Mouse (Mus musculus) neural tube, embryonic 15.5 days (tissue): Measurements from ENCODE around the gene Smg6. TPM values are rescaled to one million over a fixed set of nuclear protein-coding genes. Genes with fewer than 3 reads are reported as not detected.

Experiments
- ATAC-seq: fragments of 200-750 bp; cut with Nextera tagmentation; 2 replicates; pipeline ENCODE4 v1.8.0; 2017; ENCODE audit warnings: mild to moderate bottlenecking, moderate TSS enrichment, moderate library complexity; ENCODE audit not compliant: low FRiP score
- H3K27ac ChIP-seq: fragments of 300-500 bp; sonication (generic); replicated peaks from 2 replicates; pipeline ENCODE4 v1.5.1; 2015; ENCODE audit warnings: mild to moderate bottlenecking, inconsistent platforms
- H3K27me3 ChIP-seq: fragments of 300-500 bp; sonication (generic); replicated peaks from 2 replicates; pipeline ENCODE4 v1.6.1; 2015; ENCODE audit warnings: inconsistent platforms
- H3K36me3 ChIP-seq: fragments of 300-500 bp; sonication (generic); 2 replicates; pipeline ENCODE4 v1.6.1; 2015; ENCODE audit warnings: inconsistent platforms
- H3K4me1 ChIP-seq: fragments of 300-500 bp; sonication (generic); 2 replicates; pipeline ENCODE4 v1.6.1; 2015; ENCODE audit warnings: inconsistent platforms
- H3K4me2 ChIP-seq: fragments of 300-500 bp; sonication (generic); 2 replicates; pipeline ENCODE4 v1.6.1; 2015; ENCODE audit warnings: inconsistent platforms, mild to moderate bottlenecking, moderate library complexity
- H3K4me3 ChIP-seq: fragments of 300-500 bp; sonication (generic); replicated peaks from 2 replicates; pipeline ENCODE4 v1.5.1; 2015; ENCODE audit warnings: mild to moderate bottlenecking, inconsistent platforms
- H3K9ac ChIP-seq: fragments of 300-500 bp; sonication (generic); replicated peaks from 2 replicates; pipeline ENCODE4 v1.6.1; 2015; ENCODE audit warnings: mild to moderate bottlenecking, inconsistent platforms
- H3K9me3 ChIP-seq: fragments of 300-500 bp; sonication (generic); replicated peaks from 2 replicates; pipeline ENCODE4 v1.6.1; 2016; ENCODE audit warnings: inconsistent platforms
- WGBS: fragments of 180-500 bp; shearing (Covaris S2); methylation state at CpG from one replicate; pipeline ENCODE4 v1.1.7; 2015; ENCODE audit warnings: mixed read lengths; 5-methylcytosine and 5-hydroxymethylcytosine counted together
- polyA plus RNA-seq: library from polyadenylated mRNA; unstranded; fragments of >200 nt; fragmentation: Nextera tagmentation; extraction: Ambion mirVana; gene quantifications from 2 replicates; pipeline ENCODE4 v1.2.1, GENCODE M21; 2015

Smg6 gene
- polyA plus RNA-seq, 1 experiment from 2014 or later = 13.3 TPM

DNA sequence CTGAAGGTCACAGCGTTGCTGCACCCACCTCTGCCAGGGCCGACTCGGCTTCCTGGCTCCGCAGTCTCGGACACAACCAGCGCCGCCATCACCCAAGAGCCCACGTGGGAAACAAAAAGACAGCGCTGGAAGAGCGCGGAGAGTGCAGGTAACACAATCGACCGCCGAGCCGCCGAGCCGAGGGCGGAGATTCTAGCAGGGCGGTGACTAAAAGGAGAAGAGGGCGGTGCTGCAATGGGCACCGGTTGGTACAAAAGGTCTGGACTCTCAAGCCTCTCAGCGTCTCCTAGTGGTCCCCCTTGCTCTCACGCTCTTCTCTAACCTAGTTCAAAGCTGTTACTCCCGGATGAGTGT, 264.7 kb downstream of the Smg6 start:
- Histone ChIP-seq H3K4me2 (peak overlapping the region; percentile 88), H3K9me3 (no peaks in the 10 kb centered on the region), H3K27me3 (peaks cover 33% of the 10 kb centered on the region), H3K4me1 (peaks cover 56% of the 10 kb centered on the region), H3K9ac (peak overlapping the region; percentile 73), H3K4me3 (peak overlapping the region; percentile 81), H3K27ac (0 out of 2 replicates have a peak overlapping the region, but pooled peaks have one; percentile 24), H3K36me3 (no peaks in the 10 kb centered on the region)
- WGBS = under 1% methylated on average over 24 of the region's 24 CpGs
- ATAC-seq = peak; percentile 84

DNA sequence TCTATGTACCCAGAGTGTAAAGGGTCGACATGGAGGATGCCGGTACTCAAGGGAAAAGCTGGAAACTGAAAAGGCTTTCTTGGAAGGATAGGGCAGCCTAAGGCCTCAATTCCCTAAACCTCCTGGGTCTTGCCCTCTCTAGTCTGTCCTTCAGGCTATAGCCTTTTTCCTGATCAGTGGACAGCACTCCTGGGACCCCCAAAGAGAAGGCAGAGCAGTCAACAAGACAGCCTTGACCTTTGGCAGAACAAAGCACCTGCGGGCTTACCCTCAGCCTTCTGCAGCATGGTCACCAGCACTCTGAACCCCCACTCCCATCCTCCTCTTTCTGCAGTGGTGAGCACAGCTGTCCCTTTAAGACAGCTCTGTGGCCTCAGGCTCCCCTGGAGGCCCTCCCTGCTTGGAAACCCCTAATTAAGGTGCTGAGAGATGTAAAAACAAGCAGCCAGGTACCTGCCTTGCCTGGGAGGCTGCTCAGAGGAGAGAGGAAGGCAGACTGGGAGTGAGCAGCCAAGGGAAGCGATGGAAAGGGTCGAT, 265.4 kb downstream of the Smg6 start, which contains the start of gene Dph1:
Gene Dph1 (minus strand): TSS at position 337 of the 537 bp plus-strand sequence.
- Histone ChIP-seq H3K4me3 (peak within 1 kb of the TSS; percentile 81), H3K4me2 (peak within 1 kb of the TSS; percentile 88), H3K27ac (0 out of 2 replicates have a peak within 1 kb of the TSS, but pooled peaks have one; percentile 24), H3K36me3 (no peaks in the 10 kb centered on the region), H3K9ac (peak within 1 kb of the TSS; percentile 73), H3K9me3 (no peaks in the 10 kb centered on the region), H3K27me3 (peaks cover 35% of the 10 kb centered on the region), H3K4me1 (peaks cover 61% of the 10 kb centered on the region)
- 55% methylated on average over 5 of the region's 5 CpGs for WGBS
- no peak for ATAC-seq

DNA sequence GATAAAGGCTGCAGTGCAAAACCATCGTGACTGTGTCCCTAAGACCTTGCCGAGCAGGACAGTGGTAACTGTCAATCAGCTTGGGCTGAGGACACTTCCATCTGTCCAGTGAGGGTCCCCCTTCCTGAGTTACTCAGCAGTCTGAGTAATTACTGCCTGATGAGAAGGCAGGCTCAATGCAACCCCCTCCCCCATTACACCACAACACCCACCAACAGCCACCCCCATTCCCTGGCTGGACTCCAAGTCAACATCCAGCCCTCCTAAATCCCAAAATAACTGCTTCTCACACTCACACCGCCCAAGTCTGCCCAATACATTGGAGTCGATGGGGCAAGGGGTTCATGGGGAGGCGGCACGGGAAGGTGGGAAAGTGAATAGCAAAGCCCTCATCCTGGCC, 266.2 kb downstream of the Smg6 start:
- no peaks in the 10 kb centered on the region for H3K9me3 ChIP-seq
- peaks cover 42% of the 10 kb centered on the region for H3K27me3 ChIP-seq

DNA sequence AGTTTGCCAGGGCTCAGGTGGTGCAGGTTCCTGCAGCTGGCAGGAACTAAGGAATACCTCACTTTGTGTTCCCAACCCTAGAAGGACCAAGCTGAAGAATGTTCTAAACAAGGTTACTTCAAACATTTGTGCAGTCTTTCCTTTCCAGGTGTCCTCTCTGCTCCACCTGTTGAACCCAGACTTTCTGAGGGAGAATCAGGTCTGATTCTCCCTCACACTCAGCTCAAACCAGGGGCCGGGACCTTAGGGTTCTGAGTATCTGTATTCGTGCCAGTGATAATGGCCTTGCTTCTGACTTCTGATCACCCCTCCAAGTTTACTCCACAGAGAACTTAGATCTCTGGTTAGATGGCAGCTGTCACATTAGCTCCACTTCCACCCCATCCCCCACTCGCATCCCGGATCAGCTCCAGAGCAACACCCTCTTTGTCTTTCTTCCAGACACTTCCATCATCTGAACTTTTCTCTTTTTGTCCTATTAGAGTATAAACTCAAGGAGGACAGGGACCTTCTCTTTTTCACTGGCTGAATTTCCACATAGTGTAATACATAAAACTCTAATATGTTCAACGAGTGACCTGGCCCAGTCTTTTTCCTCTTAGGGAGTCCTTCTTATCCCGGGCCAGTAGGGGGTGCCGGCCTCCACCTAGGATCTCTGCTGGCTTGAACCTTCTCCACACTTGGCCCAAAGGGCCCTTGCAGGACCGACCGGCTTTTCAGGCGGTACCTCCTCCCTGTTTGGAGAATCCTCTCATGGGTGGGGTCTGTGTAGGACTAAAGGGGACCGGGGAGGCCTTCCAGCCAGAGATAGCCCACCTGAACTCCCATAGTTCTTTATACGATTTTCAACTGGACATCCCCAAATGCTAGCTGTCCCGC, 267.0 kb downstream of the Smg6 start:
- Histone ChIP-seq H3K36me3 (no peaks in the 10 kb centered on the region), H3K4me1 (peaks cover 75% of the 10 kb centered on the region), H3K27ac (no peak overlapping the region), H3K4me2 (peak overlapping the region; percentile 82), H3K27me3 (peaks cover 42% of the 10 kb centered on the region), H3K9me3 (no peaks in the 10 kb centered on the region), H3K4me3 (peak overlapping the region; percentile 58), H3K9ac (no peak overlapping the region)
- 0 out of 2 replicates have a peak, but pooled peaks have one; percentile 33 for ATAC-seq
- 24% methylated on average over 13 of the region's 13 CpGs for WGBS

More for the DNA sequence above, 266.2 kb downstream of the Smg6 start:
- WGBS = 71% methylated on average over 6 of the region's 6 CpGs
- H3K27ac ChIP-seq = no peak overlapping the region
- H3K4me2 ChIP-seq = no peak overlapping the region
- no peak overlapping the region for H3K4me3 ChIP-seq
- ATAC-seq = no peak
- peaks cover 70% of the 10 kb centered on the region for H3K4me1 ChIP-seq
- H3K36me3 ChIP-seq = no peaks in the 10 kb centered on the region
- no peak overlapping the region for H3K9ac ChIP-seq

DNA sequence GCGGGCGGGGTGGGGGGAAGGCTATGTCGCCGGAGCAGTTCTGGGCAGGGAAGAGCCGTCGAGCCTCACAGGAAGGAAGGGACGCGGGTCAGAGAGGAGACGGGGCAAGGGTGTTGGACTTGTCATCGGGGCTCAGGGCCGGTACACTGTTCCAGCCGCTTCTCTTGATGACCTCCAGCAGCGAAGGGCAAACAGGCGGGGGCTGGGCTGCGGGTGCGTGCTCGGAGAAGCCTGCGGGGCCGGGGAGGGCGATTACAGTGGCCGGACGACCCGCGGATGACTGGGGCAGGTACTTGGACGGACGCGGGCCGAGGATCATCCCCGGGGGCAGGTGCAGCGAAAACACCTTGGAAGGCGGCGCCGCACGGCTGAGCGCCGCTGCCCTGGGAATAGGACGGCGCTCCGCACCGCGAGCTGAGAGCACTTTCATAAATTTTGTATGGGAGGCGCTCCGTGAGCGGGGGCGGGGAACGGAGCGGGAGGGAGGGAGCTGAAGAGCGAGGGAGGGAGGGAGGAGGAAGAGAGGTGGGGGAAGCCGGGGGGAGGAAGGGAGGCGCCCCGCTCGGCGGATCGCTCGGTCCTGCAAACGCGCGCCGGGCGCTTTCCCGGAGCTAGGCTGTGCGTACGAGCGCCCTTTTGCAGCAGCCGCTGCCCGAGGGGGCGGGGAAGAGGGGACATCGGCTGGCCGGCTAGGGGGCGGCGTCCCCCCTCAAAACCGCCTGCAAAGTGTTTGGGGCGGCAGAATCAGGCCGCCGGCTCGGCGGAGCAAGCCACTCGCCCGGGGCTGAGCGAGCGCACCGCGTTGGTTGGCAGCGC, 267.8 kb downstream of the Smg6 start, which contains the start of gene Rtn4rl1:
Gene Rtn4rl1 (plus strand): TSS at position 528 of the 816 bp plus-strand sequence.
- Histone ChIP-seq H3K4me2 (peak within 1 kb of the TSS; percentile 82), H3K27me3 (peaks cover 42% of the 10 kb centered on the region), H3K36me3 (no peaks in the 10 kb centered on the region), H3K4me3 (peak within 1 kb of the TSS; percentile 58), H3K9ac (peak within 1 kb of the TSS; percentile 63), H3K27ac (peak within 1 kb of the TSS; percentile 58), H3K4me1 (peaks cover 75% of the 10 kb centered on the region), H3K9me3 (no peaks in the 10 kb centered on the region)
- WGBS = under 1% methylated on average over 80 of the region's 84 CpGs
- peak; percentile 12; the same call in 1 of the 2 replicates for ATAC-seq

DNA sequence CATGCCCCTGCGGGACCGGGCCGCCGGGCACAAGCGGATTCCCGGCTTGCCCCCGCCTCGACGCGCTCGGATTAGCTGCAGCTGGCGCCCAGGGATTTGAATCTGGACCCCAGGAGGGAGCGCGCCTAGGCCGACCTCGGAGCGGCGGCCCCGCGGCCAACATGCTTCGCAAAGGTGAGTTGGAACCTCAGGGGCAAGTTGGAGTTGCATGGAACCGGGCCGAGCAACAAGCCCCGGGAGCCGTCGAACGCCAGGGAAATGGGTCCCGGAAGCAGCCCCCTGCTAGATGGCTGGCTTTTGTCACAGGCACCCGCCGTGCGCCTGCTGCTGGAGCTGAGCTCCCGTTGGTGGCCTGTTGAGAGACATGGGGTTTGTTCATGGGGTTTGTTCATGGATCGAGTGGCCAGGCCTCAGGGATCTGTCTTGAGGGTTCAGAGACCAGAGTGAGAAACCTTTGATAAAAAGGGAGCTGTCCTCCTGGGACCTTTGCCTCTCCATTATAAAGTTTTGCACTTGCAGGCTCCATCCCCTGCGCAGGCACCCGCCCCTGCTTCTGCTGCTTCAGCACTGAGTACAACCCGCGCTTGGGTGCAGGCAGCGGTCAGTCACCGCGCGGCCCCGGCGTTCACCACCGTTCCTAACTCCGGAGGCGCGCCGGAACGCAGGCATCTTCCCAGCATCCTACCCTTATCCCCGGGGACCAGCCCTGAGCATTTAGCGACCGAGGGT, 268.7 kb downstream of the Smg6 start:
- H3K27me3 ChIP-seq = peaks cover 42% of the 10 kb centered on the region
- WGBS = under 1% methylated on average over 52 of the region's 52 CpGs
- H3K4me3 ChIP-seq = peak overlapping the region; percentile 58
- ATAC-seq = 0 out of 2 replicates have a peak, but pooled peaks have one; percentile 1
- peak overlapping the region; percentile 51 for H3K27ac ChIP-seq
- H3K36me3 ChIP-seq = no peaks in the 10 kb centered on the region
- no peaks in the 10 kb centered on the region for H3K9me3 ChIP-seq
- peak overlapping the region; percentile 82 for H3K4me2 ChIP-seq
- peak overlapping the region; percentile 63 for H3K9ac ChIP-seq
- H3K4me1 ChIP-seq = peaks cover 68% of the 10 kb centered on the region

DNA sequence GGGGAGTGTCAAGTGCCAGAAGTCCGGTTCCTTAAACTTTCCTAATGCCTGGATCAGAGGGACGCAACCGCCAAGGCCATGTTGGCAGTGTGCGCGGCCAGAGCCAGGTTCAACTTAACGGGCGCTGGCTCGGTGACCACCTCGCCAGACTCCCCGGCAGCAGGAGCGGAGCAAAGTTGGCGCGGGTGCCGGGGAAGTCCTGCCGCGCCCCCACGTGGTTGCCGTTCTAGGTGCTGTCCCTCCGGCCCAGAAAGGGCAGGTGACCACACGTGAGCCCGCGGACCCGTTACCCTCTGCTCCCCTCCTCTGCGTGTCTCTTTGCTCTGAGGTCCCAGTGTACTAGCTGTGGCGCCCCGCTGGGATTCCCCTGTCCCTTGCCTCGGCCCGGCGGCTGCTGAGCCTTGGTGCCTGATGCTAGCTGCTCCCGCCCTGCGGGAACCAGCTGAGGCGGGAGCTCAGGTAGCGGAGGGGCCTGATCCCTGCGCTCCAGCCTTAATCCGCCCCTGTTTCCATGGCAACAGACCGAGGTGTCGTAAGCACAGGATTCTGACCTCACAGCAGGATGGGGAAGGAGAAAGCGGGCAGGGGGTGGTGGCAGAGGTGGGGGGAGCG, 269.3 kb downstream of the Smg6 start:
- Histone ChIP-seq H3K27ac (peak overlapping the region; percentile 41; the same call in 1 of the 2 replicates), H3K4me2 (peak overlapping the region; percentile 82), H3K4me3 (peak overlapping the region; percentile 58), H3K9ac (peak overlapping the region; percentile 63), H3K9me3 (no peaks in the 10 kb centered on the region), H3K27me3 (peaks cover 42% of the 10 kb centered on the region), H3K4me1 (peaks cover 62% of the 10 kb centered on the region), H3K36me3 (no peaks in the 10 kb centered on the region)
- WGBS = under 1% methylated on average over 39 of the region's 39 CpGs
- ATAC-seq = peak; percentile 34

DNA sequence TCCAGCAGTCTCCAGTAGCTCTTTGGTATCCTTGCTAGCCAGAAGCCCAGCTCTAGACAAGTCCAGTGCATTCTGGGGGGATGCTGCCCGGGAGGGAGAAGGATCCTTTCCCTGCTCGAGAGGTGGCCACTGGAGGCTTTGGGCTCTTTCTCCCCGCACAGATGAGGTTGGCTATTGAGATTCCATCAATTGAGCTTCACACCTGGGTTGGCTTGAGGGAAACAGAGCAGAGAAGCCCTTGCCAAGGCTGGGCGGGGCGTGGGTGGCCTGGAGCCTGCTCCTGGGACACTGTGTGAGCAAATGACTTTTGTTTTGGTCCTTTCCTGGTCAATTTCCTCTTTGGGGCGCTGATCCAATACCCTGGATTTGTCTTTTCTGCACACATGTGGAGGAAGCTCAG, 270.5 kb downstream of the Smg6 start:
- Histone ChIP-seq H3K4me1 (peaks cover 60% of the 10 kb centered on the region), H3K36me3 (no peaks in the 10 kb centered on the region), H3K27ac (no peak overlapping the region), H3K9me3 (no peaks in the 10 kb centered on the region), H3K4me3 (peak overlapping the region; percentile 58), H3K4me2 (peak overlapping the region; percentile 82), H3K9ac (no peak overlapping the region; the same call in 1 of the 2 replicates), H3K27me3 (peaks cover 42% of the 10 kb centered on the region)
- WGBS = 50% methylated on average over 6 of the region's 6 CpGs
- ATAC-seq = no peak

DNA sequence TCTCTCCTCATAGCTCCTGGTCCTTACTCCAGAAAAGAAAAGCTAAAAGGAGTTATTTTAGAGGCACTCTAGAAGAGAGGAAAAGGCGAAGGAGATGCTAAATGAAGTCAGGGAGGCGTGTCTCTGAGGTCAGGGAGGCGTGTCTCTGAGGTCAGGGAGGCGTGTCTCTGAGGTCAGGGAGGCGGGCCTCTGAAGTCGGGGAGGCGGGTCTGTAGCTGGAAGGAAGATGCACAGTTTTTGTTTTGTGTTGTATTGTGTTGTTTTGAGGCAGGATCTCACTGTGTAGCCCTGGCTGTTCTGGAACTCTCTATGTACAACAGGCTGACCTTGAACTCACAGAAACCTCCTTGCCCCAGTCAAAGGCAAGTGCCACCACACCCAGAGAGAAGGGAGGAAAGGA, 272.3 kb downstream of the Smg6 start:
- 37% methylated on average over 7 of the region's 7 CpGs for WGBS
- Histone ChIP-seq H3K36me3 (no peaks in the 10 kb centered on the region), H3K9me3 (no peaks in the 10 kb centered on the region), H3K27ac (no peak overlapping the region), H3K4me1 (peaks cover 58% of the 10 kb centered on the region), H3K27me3 (peaks cover 28% of the 10 kb centered on the region), H3K4me2 (no peak overlapping the region), H3K4me3 (no peak overlapping the region), H3K9ac (no peak overlapping the region)
- ATAC-seq = no peak

DNA sequence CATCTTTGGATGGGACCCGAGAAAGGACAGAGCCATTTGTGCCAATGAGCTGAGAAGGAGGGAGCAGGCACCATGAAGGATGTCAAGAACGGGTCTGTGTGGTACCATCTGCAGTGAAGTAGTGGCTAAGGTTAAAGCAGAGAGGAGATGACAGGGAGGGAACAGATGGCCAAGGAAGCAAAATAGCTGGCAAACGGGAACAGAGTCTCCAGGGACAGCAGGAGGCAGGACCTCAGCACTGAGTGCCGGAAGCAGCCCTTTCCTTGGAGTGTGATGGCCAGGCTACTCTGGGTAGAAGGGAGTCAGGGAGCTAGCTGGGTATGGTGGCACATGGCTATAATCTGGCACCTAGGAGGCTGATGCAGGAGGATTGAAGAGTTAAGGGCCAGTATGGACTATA, 273.2 kb downstream of the Smg6 start:
- Histone ChIP-seq H3K27me3 (peaks cover 21% of the 10 kb centered on the region), H3K27ac (no peak overlapping the region), H3K4me3 (no peak overlapping the region), H3K4me1 (peaks cover 50% of the 10 kb centered on the region), H3K36me3 (no peaks in the 10 kb centered on the region), H3K9ac (no peak overlapping the region), H3K9me3 (no peaks in the 10 kb centered on the region), H3K4me2 (no peak overlapping the region)
- no peak for ATAC-seq
- 54% methylated on average over 4 of the region's 4 CpGs for WGBS
